ENCODE assay signal across 24 mouse cellular contexts in genomic region chr2:16559287-16559686, GRCm38 (mm10).
A peak's percentile ranks its signal among the peaks of the same experiment; 100 is the strongest.
DNase-seq lines count a peak whose midpoint lies in the region; ATAC-seq and TF ChIP-seq lines count a peak whose summit lies in the region.
"Had no signal": no experiment of that assay in that cellular context is flagged by ENCODE, and none has a peak within 500 bp of the region (broad histone marks: within the 10 kb centered on the region; RNA-seq: fewer than 3 reads in every experiment).

No protein-coding gene starts in this region.

- H3K36me3 ChIP-seq in kidney, adult 2 months (ENCODE audit: control insufficient read depth, insufficient read depth, low read length), result no peaks in the 10 kb centered on the region
- H3K36me3 ChIP-seq in midbrain, embryonic 13.5 days, result no peaks in the 10 kb centered on the region
- H3K36me3 ChIP-seq in midbrain, embryonic 15.5 days (replicated peaks), result no peaks in the 10 kb centered on the region
- H3K36me3 ChIP-seq in forebrain, embryonic 14.5 days (ENCODE audit: control insufficient read depth, insufficient read depth, low read length), result no peaks in the 10 kb centered on the region
- H3K36me3 ChIP-seq: embryonic facial prominence, embryonic 12.5 days; embryonic facial prominence, embryonic 15.5 days; forebrain, embryonic 15.5 days; heart, embryonic 12.5 days; heart, embryonic 15.5 days; hindbrain, embryonic 10.5 days had no signal

- no peaks in the 10 kb centered on the region for H3K9me3 ChIP-seq in midbrain, embryonic 13.5 days
- H3K9me3 ChIP-seq in midbrain, embryonic 15.5 days, result no peaks in the 10 kb centered on the region
- no peaks in the 10 kb centered on the region for H3K9me3 ChIP-seq in forebrain, embryonic 14.5 days (replicated peaks; ENCODE audit: control insufficient read depth, low read length)
- H3K9me3 ChIP-seq: embryonic facial prominence, embryonic 12.5 days; embryonic facial prominence, embryonic 15.5 days; forebrain, embryonic 15.5 days; heart, embryonic 12.5 days; heart, embryonic 15.5 days; hindbrain, embryonic 10.5 days had no signal

- H3K4me3 ChIP-seq in kidney, adult 2 months (ENCODE audit: insufficient read depth, low read depth, low read length), result no peak overlapping the region
- no peak overlapping the region for H3K4me3 ChIP-seq in midbrain, embryonic 13.5 days (replicated peaks)
- no peak overlapping the region for H3K4me3 ChIP-seq in midbrain, embryonic 15.5 days
- H3K4me3 ChIP-seq in forebrain, embryonic 14.5 days (ENCODE audit: low read depth, low read length), result no peak overlapping the region
- H3K4me3 ChIP-seq: embryonic facial prominence, embryonic 12.5 days; embryonic facial prominence, embryonic 15.5 days; forebrain, embryonic 15.5 days; heart, embryonic 12.5 days; heart, embryonic 15.5 days; hindbrain, embryonic 10.5 days had no signal

- H3K9ac ChIP-seq in midbrain, embryonic 13.5 days (replicated peaks), result no peak overlapping the region
- no peak overlapping the region for H3K9ac ChIP-seq in midbrain, embryonic 15.5 days
- no peak overlapping the region for H3K9ac ChIP-seq in forebrain, embryonic 14.5 days (ENCODE audit: low read length)
- H3K9ac ChIP-seq: embryonic facial prominence, embryonic 12.5 days; embryonic facial prominence, embryonic 15.5 days; forebrain, embryonic 15.5 days; heart, embryonic 12.5 days; heart, embryonic 15.5 days; hindbrain, embryonic 14.5 days had no signal

- H3K27ac ChIP-seq in kidney, adult 2 months (ENCODE audit: insufficient read depth, low read depth, low read length), result no peak overlapping the region
- no peak overlapping the region; the same call in 1 of the 2 replicates for H3K27ac ChIP-seq in midbrain, embryonic 13.5 days
- H3K27ac ChIP-seq in midbrain, embryonic 15.5 days, result no peak overlapping the region
- H3K27ac ChIP-seq in forebrain, embryonic 14.5 days (ENCODE audit: low read depth, low read length), result no peak overlapping the region
- H3K27ac ChIP-seq: embryonic facial prominence, embryonic 12.5 days; embryonic facial prominence, embryonic 15.5 days; forebrain, embryonic 15.5 days; heart, embryonic 15.5 days; hindbrain, embryonic 10.5 days; hindbrain, embryonic 14.5 days had no signal

- no peak for TF ChIP-seq CTCF in kidney, adult 2 months (conservative IDR thresholded peaks at IDR 0.05; ENCODE audit: insufficient read depth, insufficient read length, low read depth, low read length)

- peak; percentile 40; the same call in 1 of the 2 replicates for ATAC-seq in midbrain, embryonic 13.5 days
- ATAC-seq in midbrain, embryonic 15.5 days (replicated peaks), result no peak
- no peak for ATAC-seq in forebrain, embryonic 14.5 days
- ATAC-seq: CD4-positive, CD25-positive, alpha-beta regulatory T cell, adult 4 months; forebrain, embryonic 15.5 days had no signal

- no peaks in the 10 kb centered on the region for H3K4me1 ChIP-seq in kidney, adult 2 months (ENCODE audit: control insufficient read depth, insufficient read depth, low read length)
- H3K4me1 ChIP-seq in midbrain, embryonic 13.5 days (replicated peaks), result no peaks in the 10 kb centered on the region
- no peaks in the 10 kb centered on the region for H3K4me1 ChIP-seq in midbrain, embryonic 15.5 days
- no peaks in the 10 kb centered on the region for H3K4me1 ChIP-seq in forebrain, embryonic 14.5 days (ENCODE audit: control insufficient read depth, insufficient read depth, low read length)
- H3K4me1 ChIP-seq: embryonic facial prominence, embryonic 12.5 days; embryonic facial prominence, embryonic 15.5 days; forebrain, embryonic 15.5 days; heart, embryonic 12.5 days; heart, embryonic 15.5 days; hindbrain, embryonic 10.5 days had no signal

- H3K4me2 ChIP-seq in midbrain, embryonic 13.5 days (replicated peaks), result no peak overlapping the region
- H3K4me2 ChIP-seq in midbrain, embryonic 15.5 days, result no peak overlapping the region
- no peak overlapping the region for H3K4me2 ChIP-seq in forebrain, embryonic 14.5 days (ENCODE audit: low read length)
- H3K4me2 ChIP-seq: embryonic facial prominence, embryonic 12.5 days; embryonic facial prominence, embryonic 15.5 days; forebrain, embryonic 15.5 days; heart, embryonic 12.5 days; heart, embryonic 15.5 days; hindbrain, embryonic 14.5 days had no signal

- 37% methylated on average over 4 of the region's 4 CpGs for WGBS in kidney, adult 2 months
- WGBS in midbrain, embryonic 13.5 days, result 51% methylated on average over 4 of the region's 4 CpGs
- 42% methylated on average over 4 of the region's 4 CpGs for WGBS in midbrain, embryonic 15.5 days
- 79% methylated on average over 4 of the region's 4 CpGs for WGBS in forebrain, embryonic 14.5 days

- DNase-seq in kidney, adult 2 months, result peak; percentile 26
- no peak for DNase-seq in kidney, postnatal 25 days
- DNase-seq in mesoderm, embryonic 11.5 days (ENCODE audit: low read depth, low spot score), result peak; percentile 12
- no peak for DNase-seq in forebrain, embryonic 14.5 days (ENCODE audit: low spot score)
- DNase-seq: adrenal gland, adult 2 months; adrenal gland, postnatal 14 days; cerebellum, adult 11-12 months; cerebellum, adult 8-10 months; cerebellum, postnatal 10 days; cerebellum, postnatal 36 days; gastrocnemius, postnatal 25 days; heart, adult 18-20 months; heart, postnatal 10 days; heart, postnatal 36 days had no signal

- no peak for TF ChIP-seq POLR2A in kidney, adult 2 months (IDR thresholded peaks at IDR 0.05; ENCODE audit: low read depth, low read length)

- no peaks in the 10 kb centered on the region for H3K27me3 ChIP-seq in kidney, adult 2 months (replicated peaks; ENCODE audit: control insufficient read depth, insufficient read depth, low read length)
- no peaks in the 10 kb centered on the region for H3K27me3 ChIP-seq in midbrain, embryonic 13.5 days
- no peaks in the 10 kb centered on the region for H3K27me3 ChIP-seq in midbrain, embryonic 15.5 days (replicated peaks)
- no peaks in the 10 kb centered on the region for H3K27me3 ChIP-seq in forebrain, embryonic 14.5 days (replicated peaks; ENCODE audit: control insufficient read depth, insufficient read depth, low read length)
- H3K27me3 ChIP-seq: embryonic facial prominence, embryonic 12.5 days; embryonic facial prominence, embryonic 15.5 days; forebrain, embryonic 15.5 days; heart, embryonic 12.5 days; heart, embryonic 15.5 days had no signal

Comparison
In these comparisons a context has a peak if more than half of its experiments do, and no peak if none do; other contexts are left out.
1. DNase-seq: peak in kidney, adult 2 months (single experiment) and mesoderm, embryonic 11.5 days (single experiment); none in kidney, postnatal 25 days (0 of 2) and forebrain, embryonic 14.5 days (single experiment).